Mouse (Mus musculus): ENCODE measurements around the gene Ddx18. TPM values are rescaled to one million over a fixed set of nuclear protein-coding genes. Genes with fewer than 3 reads are reported as not detected.

The Ddx18 gene
- 69.3 and 79.7 TPM in 2 replicates for polyA plus RNA-seq (2014; fragmentation: Nextera tagmentation; extraction: Ambion mirVana)

- no peaks in the 10 kb centered on the region for H3K9me3 ChIP-seq (ENCODE audit: control insufficient read depth, low read length)
- 7% methylated on average over 53 of the region's 53 CpGs for WGBS
- peak within 1 kb of the TSS; percentile 76 for H3K4me3 ChIP-seq (ENCODE audit: low read depth, low read length)
- H3K4me1 ChIP-seq (replicated peaks; ENCODE audit: control insufficient read depth, insufficient read depth, low read length): no peaks in the 10 kb centered on the region; the same call in 1 of the 2 replicates
- ATAC-seq (replicated peaks; ENCODE audit: low FRiP score) (peak; percentile 97), DNase-seq (ENCODE audit: low spot score) (peak; percentile 98)
- H3K36me3 ChIP-seq (ENCODE audit: control insufficient read depth, insufficient read depth, low read length): peaks cover 11% of the 10 kb centered on the region
- H3K27ac ChIP-seq (ENCODE audit: low read depth, low read length): no peak within 1 kb of the TSS
- peak within 1 kb of the TSS; percentile 74 for H3K9ac ChIP-seq (ENCODE audit: low read length)
- H3K27me3 ChIP-seq (ENCODE audit: control insufficient read depth, insufficient read depth, low read length): no peaks in the 10 kb centered on the region
- H3K4me2 ChIP-seq (ENCODE audit: low read depth, low read length, severe bottlenecking): peak within 1 kb of the TSS; percentile 68
Measured at GRCm38 (mm10) chr1:121567521-121568489, at the start of gene Ddx18. Ddx18 (minus strand) TSS chr1:121567989.

- 73% methylated on average over 7 of the region's 7 CpGs for WGBS
- no peaks in the 10 kb centered on the region for H3K36me3 ChIP-seq (ENCODE audit: control insufficient read depth, insufficient read depth, low read length)
Measured at GRCm38 (mm10) chr1:121608000-121608399, 40.2 kb upstream of the Ddx18 start.

GRCm38 (mm10) chr1:121605118-121605517 is 37.3 kb upstream of the Ddx18 start:
- Histone ChIP-seq H3K27ac (ENCODE audit: low read depth, low read length) (no peak overlapping the region), H3K9ac (ENCODE audit: low read length) (no peak overlapping the region), H3K4me1 (replicated peaks; ENCODE audit: control insufficient read depth, insufficient read depth, low read length) (no peaks in the 10 kb centered on the region), H3K27me3 (ENCODE audit: control insufficient read depth, insufficient read depth, low read length) (no peaks in the 10 kb centered on the region), H3K4me3 (ENCODE audit: low read depth, low read length) (no peak overlapping the region), H3K36me3 (ENCODE audit: control insufficient read depth, insufficient read depth, low read length) (no peaks in the 10 kb centered on the region), H3K9me3 (ENCODE audit: control insufficient read depth, low read length) (no peaks in the 10 kb centered on the region), H3K4me2 (ENCODE audit: low read depth, low read length, severe bottlenecking) (no peak overlapping the region)
- WGBS: 63% methylated on average over 6 of the region's 6 CpGs
- DNase-seq (ENCODE audit: low spot score) (no peak), ATAC-seq (replicated peaks; ENCODE audit: low FRiP score) (no peak; the same call in 1 of the 2 replicates)

More at GRCm38 (mm10) chr1:121608000-121608399, 40.2 kb upstream of the Ddx18 start:
- Histone ChIP-seq H3K4me2 (ENCODE audit: low read depth, low read length, severe bottlenecking) (no peak overlapping the region), H3K4me3 (ENCODE audit: low read depth, low read length) (no peak overlapping the region), H3K9me3 (ENCODE audit: control insufficient read depth, low read length) (no peaks in the 10 kb centered on the region), H3K4me1 (replicated peaks; ENCODE audit: control insufficient read depth, insufficient read depth, low read length) (no peaks in the 10 kb centered on the region), H3K27ac (ENCODE audit: low read depth, low read length) (no peak overlapping the region), H3K27me3 (ENCODE audit: control insufficient read depth, insufficient read depth, low read length) (no peaks in the 10 kb centered on the region), H3K9ac (ENCODE audit: low read length) (no peak overlapping the region)
- DNase-seq (ENCODE audit: low spot score): no peak
- no peak for ATAC-seq (replicated peaks; ENCODE audit: low FRiP score)

GRCm38 (mm10) chr1:121601893-121602292 is 34.1 kb upstream of the Ddx18 start:
- H3K27me3 ChIP-seq (ENCODE audit: control insufficient read depth, insufficient read depth, low read length): no peaks in the 10 kb centered on the region

GRCm38 (mm10) chr1:121601084-121601483 is 33.3 kb upstream of the Ddx18 start:
- Histone ChIP-seq H3K4me2 (ENCODE audit: low read depth, low read length, severe bottlenecking) (no peak overlapping the region), H3K27ac (ENCODE audit: low read depth, low read length) (no peak overlapping the region), H3K9me3 (ENCODE audit: control insufficient read depth, low read length) (no peaks in the 10 kb centered on the region), H3K4me3 (ENCODE audit: low read depth, low read length) (no peak overlapping the region), H3K9ac (ENCODE audit: low read length) (no peak overlapping the region), H3K36me3 (ENCODE audit: control insufficient read depth, insufficient read depth, low read length) (no peaks in the 10 kb centered on the region), H3K27me3 (ENCODE audit: control insufficient read depth, insufficient read depth, low read length) (no peaks in the 10 kb centered on the region), H3K4me1 (replicated peaks; ENCODE audit: control insufficient read depth, insufficient read depth, low read length) (no peaks in the 10 kb centered on the region)
- 39% methylated on average over 1 of the region's 1 CpGs for WGBS
- DNase-seq (ENCODE audit: low spot score): peak; percentile 62
- 0 out of 2 replicates have a peak, but pooled peaks have one; percentile 53 for ATAC-seq (replicated peaks; ENCODE audit: low FRiP score)

More at GRCm38 (mm10) chr1:121601893-121602292, 34.1 kb upstream of the Ddx18 start:
- Histone ChIP-seq H3K9ac (ENCODE audit: low read length) (no peak overlapping the region), H3K9me3 (ENCODE audit: control insufficient read depth, low read length) (no peaks in the 10 kb centered on the region), H3K4me1 (replicated peaks; ENCODE audit: control insufficient read depth, insufficient read depth, low read length) (no peaks in the 10 kb centered on the region), H3K4me3 (ENCODE audit: low read depth, low read length) (no peak overlapping the region), H3K27ac (ENCODE audit: low read depth, low read length) (no peak overlapping the region), H3K36me3 (ENCODE audit: control insufficient read depth, insufficient read depth, low read length) (no peaks in the 10 kb centered on the region), H3K4me2 (ENCODE audit: low read depth, low read length, severe bottlenecking) (no peak overlapping the region)
- no peak for ATAC-seq (replicated peaks; ENCODE audit: low FRiP score)
- no peak for DNase-seq (ENCODE audit: low spot score)
- WGBS: 79% methylated on average over 6 of the region's 6 CpGs

- H3K27me3 ChIP-seq (ENCODE audit: control insufficient read depth, insufficient read depth, low read length): no peaks in the 10 kb centered on the region
- DNase-seq (ENCODE audit: low spot score): no peak
- H3K9me3 ChIP-seq (ENCODE audit: control insufficient read depth, low read length): no peaks in the 10 kb centered on the region
- no peak overlapping the region for H3K4me2 ChIP-seq (ENCODE audit: low read depth, low read length, severe bottlenecking)
- ATAC-seq (replicated peaks; ENCODE audit: low FRiP score): no peak
- H3K36me3 ChIP-seq (ENCODE audit: control insufficient read depth, insufficient read depth, low read length): no peaks in the 10 kb centered on the region
- no peak overlapping the region for H3K27ac ChIP-seq (ENCODE audit: low read depth, low read length)
- no peak overlapping the region for H3K9ac ChIP-seq (ENCODE audit: low read length)
- H3K4me1 ChIP-seq (replicated peaks; ENCODE audit: control insufficient read depth, insufficient read depth, low read length): no peaks in the 10 kb centered on the region
- no peak overlapping the region for H3K4me3 ChIP-seq (ENCODE audit: low read depth, low read length)
- WGBS: 75% methylated on average over 3 of the region's 3 CpGs
Measured at GRCm38 (mm10) chr1:121598421-121598820, 30.6 kb upstream of the Ddx18 start.

GRCm38 (mm10) chr1:121596951-121597625 is 29.3 kb upstream of the Ddx18 start:
- Histone ChIP-seq H3K36me3 (ENCODE audit: control insufficient read depth, insufficient read depth, low read length) (no peaks in the 10 kb centered on the region), H3K9ac (ENCODE audit: low read length) (no peak overlapping the region), H3K27ac (ENCODE audit: low read depth, low read length) (no peak overlapping the region), H3K4me2 (ENCODE audit: low read depth, low read length, severe bottlenecking) (no peak overlapping the region), H3K9me3 (ENCODE audit: control insufficient read depth, low read length) (no peaks in the 10 kb centered on the region), H3K4me1 (replicated peaks; ENCODE audit: control insufficient read depth, insufficient read depth, low read length) (no peaks in the 10 kb centered on the region), H3K4me3 (ENCODE audit: low read depth, low read length) (no peak overlapping the region), H3K27me3 (ENCODE audit: control insufficient read depth, insufficient read depth, low read length) (no peaks in the 10 kb centered on the region)
- ATAC-seq (replicated peaks; ENCODE audit: low FRiP score) (no peak), DNase-seq (ENCODE audit: low spot score) (no peak)
- 23% methylated on average over 4 of the region's 4 CpGs for WGBS

GRCm38 (mm10) chr1:121584838-121585237 is 17.0 kb upstream of the Ddx18 start:
- Histone ChIP-seq H3K9me3 (ENCODE audit: control insufficient read depth, low read length) (no peaks in the 10 kb centered on the region), H3K36me3 (ENCODE audit: control insufficient read depth, insufficient read depth, low read length) (no peaks in the 10 kb centered on the region), H3K4me3 (ENCODE audit: low read depth, low read length) (no peak overlapping the region), H3K4me2 (ENCODE audit: low read depth, low read length, severe bottlenecking) (no peak overlapping the region), H3K4me1 (replicated peaks; ENCODE audit: control insufficient read depth, insufficient read depth, low read length) (no peaks in the 10 kb centered on the region), H3K27ac (ENCODE audit: low read depth, low read length) (no peak overlapping the region), H3K27me3 (ENCODE audit: control insufficient read depth, insufficient read depth, low read length) (no peaks in the 10 kb centered on the region), H3K9ac (ENCODE audit: low read length) (no peak overlapping the region)
- 88% methylated on average over 6 of the region's 6 CpGs for WGBS
- no peak for ATAC-seq (replicated peaks; ENCODE audit: low FRiP score)
- no peak for DNase-seq (ENCODE audit: low spot score)

All from forebrain, embryonic 11.5 days (tissue).